Mouse (Mus musculus) telencephalon, adult 2 months (tissue): ENCODE measurements around the gene Mpzl1.

ENCODE experiments used
- DNase-seq: peaks from one replicate; pipeline ENCODE4 v3.0.0-alpha.2; 2011; ENCODE audit warnings: low read depth, low spot score

Mpzl1 gene

GRCm38 (mm10) chr1:165614793-165615192, 19.5 kb downstream of the Mpzl1 start:
- no peak for DNase-seq

GRCm38 (mm10) chr1:165613926-165614325, 20.4 kb downstream of the Mpzl1 start:
- DNase-seq, result no peak

- DNase-seq, result no peak
Observed at GRCm38 (mm10) chr1:165612714-165613113, 21.6 kb downstream of the Mpzl1 start.

GRCm38 (mm10) chr1:165610321-165610999, 23.9 kb downstream of the Mpzl1 start:
- peak; percentile 69 for DNase-seq

- no peak for DNase-seq
Observed at GRCm38 (mm10) chr1:165609495-165610320, 24.6 kb downstream of the Mpzl1 start.

GRCm38 (mm10) chr1:165608904-165609303, 25.4 kb downstream of the Mpzl1 start:
- no peak for DNase-seq

- peak; percentile 34 for DNase-seq
Observed at GRCm38 (mm10) chr1:165605774-165606173, 28.6 kb downstream of the Mpzl1 start.

- no peak for DNase-seq
Observed at GRCm38 (mm10) chr1:165605108-165605507, 29.2 kb downstream of the Mpzl1 start.

- no peak for DNase-seq
Observed at GRCm38 (mm10) chr1:165604203-165604602, 30.1 kb downstream of the Mpzl1 start.

GRCm38 (mm10) chr1:165603218-165603617, 31.1 kb downstream of the Mpzl1 start:
- no peak for DNase-seq

GRCm38 (mm10) chr1:165601775-165602280, 32.5 kb downstream of the Mpzl1 start:
- no peak for DNase-seq

GRCm38 (mm10) chr1:165594699-165595421, 39.5 kb downstream of the Mpzl1 start:
- no peak for DNase-seq

- DNase-seq, result no peak
Observed at GRCm38 (mm10) chr1:165592295-165593082, 41.8 kb downstream of the Mpzl1 start.

GRCm38 (mm10) chr1:165590760-165591159, 43.6 kb downstream of the Mpzl1 start:
- DNase-seq, result no peak

- DNase-seq, result no peak
Observed at GRCm38 (mm10) chr1:165589280-165590048, 44.9 kb downstream of the Mpzl1 start.

- no peak for DNase-seq
Observed at GRCm38 (mm10) chr1:165587845-165588244, 46.5 kb downstream of the Mpzl1 start.

- no peak for DNase-seq
Observed at GRCm38 (mm10) chr1:165586366-165586765, 48.0 kb downstream of the Mpzl1 start.

- no peak for DNase-seq
Observed at GRCm38 (mm10) chr1:165585389-165586104, 48.8 kb downstream of the Mpzl1 start.

- peak; percentile 60 for DNase-seq
Observed at GRCm38 (mm10) chr1:165583529-165584184, 50.7 kb downstream of the Mpzl1 start.
